Mouse (Mus musculus): ENCODE data around the gene Secisbp2l. TPM values are rescaled to one million over a fixed set of nuclear protein-coding genes. Genes with fewer than 3 reads are reported as not detected.

The Secisbp2l gene
- polyA plus RNA-seq, 1 experiment from 2014 or later: 4.0 TPM

DNA sequence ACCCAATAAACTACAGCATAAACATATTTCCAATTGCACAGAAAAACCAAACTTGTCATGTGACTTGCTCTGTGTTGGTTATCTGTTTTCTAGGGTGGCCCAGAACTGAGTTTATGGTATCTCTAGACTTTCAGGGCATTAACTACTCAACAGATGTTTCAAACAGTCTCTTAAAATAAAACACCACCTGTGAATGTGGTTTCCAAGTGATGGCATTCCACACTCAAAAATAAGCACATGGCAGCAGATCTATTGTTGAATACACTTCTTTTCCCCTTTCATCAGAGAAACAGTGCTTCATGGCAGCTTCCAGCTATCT, 46.7 kb downstream of the Secisbp2l start:
- ATAC-seq (ENCODE audit: low read depth): peak; percentile 40; the same call in 1 of the 2 replicates
- DNase-seq: no peak
- Histone ChIP-seq H3K4me3 (replicated peaks) (no peak overlapping the region), H3K4me1 (replicated peaks) (peaks cover 21% of the 10 kb centered on the region), H3K27me3 (peaks cover 15% of the 10 kb centered on the region; the same call in 1 of the 2 replicates), H3K27ac (no peak overlapping the region), H3K9ac (0 out of 2 replicates have a peak overlapping the region, but pooled peaks have one; percentile 33), H3K36me3 (peaks cover 16% of the 10 kb centered on the region), H3K9me3 (replicated peaks) (no peaks in the 10 kb centered on the region), H3K4me2 (no peak overlapping the region)

DNA sequence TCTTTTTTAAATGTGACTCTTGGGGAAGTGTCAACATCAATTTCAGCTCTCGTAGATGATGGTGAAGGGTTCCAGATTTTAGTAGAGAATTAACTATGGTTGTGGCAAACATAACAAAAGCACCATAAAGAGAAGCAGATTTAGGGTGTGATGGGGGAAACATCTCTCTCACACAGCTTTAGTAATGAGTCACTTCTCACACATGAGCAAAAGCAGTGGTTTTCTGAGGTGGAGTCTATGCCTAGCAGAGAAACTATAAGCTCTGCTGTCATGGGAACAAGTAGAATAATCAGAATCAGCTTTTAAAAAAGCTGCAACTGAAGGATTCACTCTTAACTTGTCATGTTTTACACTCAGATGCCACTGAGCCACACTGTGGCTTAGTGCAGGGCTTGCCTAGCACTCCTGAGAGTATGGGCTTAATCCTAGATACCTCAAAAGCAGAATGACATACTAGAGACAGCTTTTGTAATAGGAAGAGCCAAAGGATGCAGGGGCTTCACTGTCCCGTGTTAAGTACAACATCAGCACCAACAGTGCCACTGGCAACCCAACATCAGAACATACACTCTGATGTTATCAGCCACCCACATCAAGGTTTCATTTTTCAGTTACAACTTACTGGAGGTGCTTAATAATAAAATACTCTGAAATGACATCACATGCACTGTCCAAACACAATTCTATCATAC, 47.2 kb downstream of the Secisbp2l start:
- 53% methylated on average over 2 of the region's 2 CpGs for WGBS (ENCODE audit: insufficient replicate concordance)
- peaks cover 19% of the 10 kb centered on the region; the same call in 1 of the 2 replicates for H3K27me3 ChIP-seq
- H3K4me1 ChIP-seq (replicated peaks): peaks cover 21% of the 10 kb centered on the region
- no peak overlapping the region for H3K27ac ChIP-seq
- H3K4me2 ChIP-seq: no peak overlapping the region
- no peak overlapping the region for H3K4me3 ChIP-seq (replicated peaks)
- H3K36me3 ChIP-seq: peaks cover 12% of the 10 kb centered on the region
- ATAC-seq (ENCODE audit: low read depth): no peak
- no peak for DNase-seq
- H3K9me3 ChIP-seq (replicated peaks): no peaks in the 10 kb centered on the region
- no peak overlapping the region for H3K9ac ChIP-seq

DNA sequence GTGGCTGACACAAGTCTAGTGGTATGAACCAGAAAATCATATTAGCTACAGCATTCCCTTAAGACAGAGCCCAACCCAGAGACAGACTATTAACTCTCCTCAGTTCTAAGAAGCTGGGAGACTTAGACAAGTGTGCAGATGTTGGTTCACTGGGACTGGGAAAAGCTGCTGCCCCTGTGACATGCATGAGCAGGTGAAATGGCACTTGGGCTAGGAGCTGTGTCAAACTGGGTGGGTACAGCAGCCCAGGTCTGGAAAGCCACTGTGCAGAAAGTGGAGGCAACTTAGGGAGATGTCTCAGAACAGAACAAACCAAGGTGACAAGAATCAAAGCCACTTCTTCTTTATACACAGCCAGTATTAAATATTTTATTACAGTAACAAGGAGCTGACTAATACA, 47.9 kb downstream of the Secisbp2l start:
- peaks cover 19% of the 10 kb centered on the region; the same call in 1 of the 2 replicates for H3K27me3 ChIP-seq
- H3K36me3 ChIP-seq: peaks cover 6% of the 10 kb centered on the region; the same call in 1 of the 2 replicates
- no peak overlapping the region for H3K9ac ChIP-seq
- peaks cover 21% of the 10 kb centered on the region for H3K4me1 ChIP-seq (replicated peaks)
- no peaks in the 10 kb centered on the region for H3K9me3 ChIP-seq (replicated peaks)
- no peak overlapping the region for H3K4me3 ChIP-seq (replicated peaks)
- no peak overlapping the region for H3K4me2 ChIP-seq
- ATAC-seq (ENCODE audit: low read depth): no peak
- H3K27ac ChIP-seq: no peak overlapping the region
- no peak for DNase-seq

DNA sequence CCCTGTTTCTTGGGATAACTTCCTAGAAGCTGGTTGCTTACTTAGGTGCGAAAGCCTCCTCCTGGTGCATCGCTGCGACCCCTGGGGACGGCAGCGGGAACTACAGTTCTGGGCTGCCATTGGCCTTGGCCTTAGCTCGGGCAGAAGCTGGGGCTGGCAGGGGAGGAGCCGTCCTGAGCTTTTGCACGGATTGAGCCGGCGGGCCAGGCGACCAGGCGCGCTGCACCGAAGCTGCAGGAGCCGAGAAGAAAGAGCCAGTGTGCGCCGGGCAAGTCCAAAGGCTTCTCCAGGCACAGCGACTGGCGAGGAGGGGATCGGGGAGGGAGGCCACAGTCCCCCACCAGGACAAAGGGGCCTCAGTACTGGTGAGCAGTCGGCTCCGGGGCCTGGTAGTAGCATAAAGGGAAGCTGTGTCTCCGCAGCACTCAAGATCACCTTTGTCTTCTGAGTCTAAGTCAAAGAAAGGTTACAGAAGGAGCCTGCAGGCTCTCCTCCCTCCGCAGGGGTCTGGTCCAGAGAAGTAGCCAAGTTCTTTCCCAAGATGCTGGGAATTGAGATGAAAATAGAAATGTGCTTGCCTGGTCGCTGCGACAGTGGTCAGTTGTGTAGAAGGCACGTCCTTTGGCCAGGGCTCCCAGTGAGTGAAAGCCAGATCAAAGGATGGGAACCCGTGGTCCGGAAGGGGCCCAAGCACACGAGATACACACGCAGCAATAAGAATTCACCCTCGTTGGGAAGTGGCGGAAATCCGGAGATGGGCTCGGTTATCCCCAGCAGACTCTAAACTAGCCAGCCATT, 50.7 kb downstream of the Secisbp2l start:
- WGBS (ENCODE audit: insufficient replicate concordance): 8% methylated on average over 35 of the region's 35 CpGs
- Histone ChIP-seq H3K36me3 (no peaks in the 10 kb centered on the region), H3K4me1 (replicated peaks) (peaks cover 21% of the 10 kb centered on the region), H3K27ac (no peak overlapping the region), H3K4me3 (replicated peaks) (peak overlapping the region; percentile 43), H3K27me3 (peaks cover 41% of the 10 kb centered on the region), H3K9me3 (replicated peaks) (no peaks in the 10 kb centered on the region), H3K4me2 (peak overlapping the region; percentile 57), H3K9ac (0 out of 2 replicates have a peak overlapping the region, but pooled peaks have one; percentile 14)
- DNase-seq (peak; percentile 64), ATAC-seq (ENCODE audit: low read depth) (peak; percentile 75)

DNA sequence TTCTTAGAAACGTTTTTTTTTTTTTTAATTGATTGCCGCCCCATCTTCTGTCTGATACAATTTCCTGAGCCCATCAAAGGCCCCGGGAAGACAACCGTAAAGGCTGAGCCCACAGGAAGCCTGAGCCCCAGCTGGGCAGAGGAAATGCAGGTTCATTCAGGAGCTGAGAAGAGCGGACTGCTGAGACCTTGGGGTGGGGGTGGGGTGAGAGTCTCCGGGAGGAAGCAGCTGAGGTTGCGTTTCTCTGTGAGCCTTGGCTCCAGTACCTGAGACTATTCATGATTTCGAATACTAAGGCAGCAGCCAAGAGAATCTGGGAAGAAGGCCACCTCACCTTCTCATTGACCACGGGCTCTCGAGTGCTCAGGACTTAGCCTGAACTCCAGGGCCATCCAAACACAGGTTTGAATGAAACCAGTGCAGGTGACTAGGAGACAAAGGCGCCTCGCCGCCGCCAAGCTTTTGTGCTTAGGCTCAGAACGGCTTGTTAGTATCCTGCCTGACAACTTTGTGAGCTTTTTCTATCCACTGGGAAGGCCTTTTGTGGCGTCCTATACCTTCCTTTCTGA, 58.0 kb downstream of the Secisbp2l start:
- Histone ChIP-seq H3K36me3 (no peaks in the 10 kb centered on the region), H3K9ac (no peak overlapping the region), H3K27ac (no peak overlapping the region), H3K9me3 (replicated peaks) (no peaks in the 10 kb centered on the region), H3K4me2 (peak overlapping the region; percentile 68), H3K4me3 (replicated peaks) (peak overlapping the region; percentile 45), H3K4me1 (replicated peaks) (peaks cover 13% of the 10 kb centered on the region), H3K27me3 (peaks cover 91% of the 10 kb centered on the region)
- ATAC-seq (ENCODE audit: low read depth) (no peak), DNase-seq (no peak)
- WGBS (ENCODE audit: insufficient replicate concordance): 2% methylated on average over 16 of the region's 16 CpGs

DNA sequence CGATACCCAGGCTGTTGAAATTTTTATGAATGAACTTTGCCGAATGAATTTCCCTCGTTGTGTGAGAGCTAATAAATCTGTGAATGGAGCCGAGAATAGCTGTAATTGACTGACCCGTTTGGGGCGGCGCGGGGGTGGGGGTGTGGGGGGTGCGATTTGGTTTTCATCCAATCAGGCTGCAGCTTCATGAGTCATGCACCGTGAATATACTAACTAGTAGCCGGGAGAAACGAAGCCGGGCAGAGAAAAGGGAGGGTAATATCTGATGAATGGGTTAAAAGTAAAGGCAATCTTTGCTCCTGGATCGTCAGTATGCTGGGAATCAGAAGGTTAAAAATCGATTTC, 58.6 kb downstream of the Secisbp2l start, which contains the start of gene Shc4:
Gene Shc4, minus strand, starts transcription at position 63 of the 345 bp plus-strand sequence.
- Histone ChIP-seq H3K9me3 (replicated peaks) (no peaks in the 10 kb centered on the region), H3K9ac (no peak within 1 kb of the TSS; the same call in 1 of the 2 replicates), H3K4me2 (peak within 1 kb of the TSS; percentile 68), H3K36me3 (no peaks in the 10 kb centered on the region), H3K4me3 (replicated peaks) (peak within 1 kb of the TSS; percentile 45), H3K27ac (no peak within 1 kb of the TSS), H3K4me1 (replicated peaks) (peaks cover 13% of the 10 kb centered on the region), H3K27me3 (peaks cover 91% of the 10 kb centered on the region)
- no peak for DNase-seq
- under 1% methylated on average over 15 of the region's 15 CpGs for WGBS (ENCODE audit: insufficient replicate concordance)
- ATAC-seq (ENCODE audit: low read depth): 0 out of 2 replicates have a peak, but pooled peaks have one; percentile 29

DNA sequence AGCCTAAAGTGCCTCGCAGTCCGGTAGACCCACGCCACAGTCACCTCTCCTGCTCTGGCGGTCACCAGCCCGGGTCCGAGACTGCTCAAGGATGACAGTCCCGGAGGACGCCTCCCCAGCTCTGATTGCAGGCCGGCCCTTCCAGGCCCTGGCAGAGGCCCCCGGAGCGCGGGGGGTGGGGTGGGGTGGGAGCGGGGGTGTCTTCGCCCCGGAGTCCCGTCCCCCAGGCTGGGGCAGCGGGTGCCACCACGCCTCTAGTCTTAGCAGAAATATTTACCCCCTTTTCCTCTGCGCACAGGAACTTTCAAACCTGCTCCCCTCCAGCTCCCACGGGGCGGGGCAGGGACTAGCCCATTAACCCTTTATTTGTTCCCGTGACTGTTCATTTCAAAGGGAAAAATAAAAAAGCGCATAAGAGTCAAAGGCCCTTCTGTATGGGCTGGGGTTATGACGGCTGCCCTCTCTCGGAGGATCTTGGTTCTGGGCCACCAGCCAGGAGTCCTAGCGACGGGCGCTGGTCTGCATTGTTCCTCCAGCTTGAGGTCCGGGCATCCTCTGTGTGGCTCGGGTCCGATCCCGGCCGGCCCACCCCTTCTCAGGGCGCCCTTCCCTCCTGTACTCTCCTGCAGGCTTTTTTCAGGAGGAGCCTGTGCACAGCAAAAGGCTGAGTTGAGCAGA, 59.1 kb downstream of the Secisbp2l start:
- peak; percentile 56; the same call in 1 of the 2 replicates for ATAC-seq (ENCODE audit: low read depth)
- Histone ChIP-seq H3K9me3 (replicated peaks) (no peaks in the 10 kb centered on the region), H3K27ac (no peak overlapping the region), H3K4me3 (replicated peaks) (peak overlapping the region; percentile 45), H3K4me2 (peak overlapping the region; percentile 68), H3K27me3 (peaks cover 91% of the 10 kb centered on the region), H3K9ac (no peak overlapping the region; the same call in 1 of the 2 replicates), H3K4me1 (replicated peaks) (peaks cover 13% of the 10 kb centered on the region), H3K36me3 (no peaks in the 10 kb centered on the region)
- no peak for DNase-seq
- under 1% methylated on average over 33 of the region's 34 CpGs for WGBS (ENCODE audit: insufficient replicate concordance)

DNA sequence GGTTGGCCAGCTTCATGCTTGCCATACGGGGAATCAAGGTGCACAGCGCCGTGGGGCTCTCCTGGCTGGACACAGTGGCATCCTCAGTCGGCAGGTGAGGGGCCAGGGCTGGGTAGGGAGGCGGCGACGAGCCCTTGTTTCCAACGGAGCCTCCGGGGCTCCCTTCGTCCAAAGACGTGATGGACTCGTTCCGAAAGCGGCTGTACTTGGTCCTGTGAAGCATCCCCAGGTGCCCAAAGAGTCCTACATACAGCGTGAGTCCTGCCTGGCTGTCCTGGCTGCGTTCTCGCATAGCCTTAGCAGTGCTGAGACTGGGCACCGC, 59.6 kb downstream of the Secisbp2l start:
- Histone ChIP-seq H3K4me3 (replicated peaks) (peak overlapping the region; percentile 45), H3K9me3 (replicated peaks) (no peaks in the 10 kb centered on the region), H3K27me3 (peaks cover 86% of the 10 kb centered on the region), H3K4me1 (replicated peaks) (peaks cover 13% of the 10 kb centered on the region), H3K9ac (no peak overlapping the region; the same call in 1 of the 2 replicates), H3K36me3 (no peaks in the 10 kb centered on the region), H3K27ac (no peak overlapping the region), H3K4me2 (peak overlapping the region; percentile 68)
- WGBS (ENCODE audit: insufficient replicate concordance): 5% methylated on average over 18 of the region's 18 CpGs
- DNase-seq: no peak
- 0 out of 2 replicates have a peak, but pooled peaks have one; percentile 31 for ATAC-seq (ENCODE audit: low read depth)

DNA sequence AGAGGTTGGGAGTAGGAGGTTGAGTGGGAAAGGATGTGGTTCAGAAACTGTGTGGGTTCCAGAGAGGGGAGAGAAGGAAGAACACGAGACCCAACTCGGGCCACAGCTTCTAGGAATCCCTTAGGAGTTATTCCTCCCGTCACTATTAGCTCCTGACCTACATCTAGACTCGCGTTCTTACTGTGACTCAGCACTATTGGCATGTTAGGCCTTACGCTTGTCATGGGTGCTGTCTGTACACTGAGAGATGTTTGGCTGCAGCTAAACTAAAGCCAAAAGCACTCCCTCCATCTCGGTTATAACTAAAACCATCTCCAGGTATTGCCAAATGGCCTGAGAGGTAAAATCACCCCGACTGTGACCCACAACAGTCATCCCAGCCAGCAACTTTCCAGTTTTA, 66.1 kb downstream of the Secisbp2l start:
- WGBS (ENCODE audit: insufficient replicate concordance): 53% methylated on average over 8 of the region's 8 CpGs

DNA sequence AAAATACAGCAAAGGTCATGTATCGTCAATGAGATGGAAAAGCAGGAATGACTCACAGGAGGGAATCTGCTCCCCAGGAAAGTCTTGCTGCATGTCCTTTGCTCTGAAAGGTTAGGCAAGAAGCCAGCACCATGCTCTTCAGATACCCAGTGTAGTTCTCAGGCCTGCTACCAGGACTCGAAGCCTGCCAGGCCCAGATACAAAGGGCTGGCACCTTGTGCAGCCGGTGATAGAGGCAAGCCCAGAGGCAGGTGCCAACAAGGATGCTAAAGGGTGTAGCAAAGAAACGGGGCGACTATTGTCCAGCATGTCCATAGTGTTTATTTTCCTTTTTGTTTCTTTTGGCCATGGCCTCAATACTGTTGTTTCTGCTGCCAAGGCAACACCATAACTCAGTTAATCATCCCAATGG, 76.2 kb downstream of the Secisbp2l start:
- Histone ChIP-seq H3K4me2 (no peak overlapping the region), H3K4me3 (replicated peaks) (no peak overlapping the region), H3K36me3 (no peaks in the 10 kb centered on the region), H3K4me1 (replicated peaks) (no peaks in the 10 kb centered on the region), H3K9ac (no peak overlapping the region), H3K27ac (no peak overlapping the region), H3K27me3 (no peaks in the 10 kb centered on the region), H3K9me3 (replicated peaks) (no peaks in the 10 kb centered on the region)
- ATAC-seq (ENCODE audit: low read depth) (no peak), DNase-seq (no peak)
- WGBS (ENCODE audit: insufficient replicate concordance): 66% methylated on average over 5 of the region's 5 CpGs

More for the DNA sequence above, 66.1 kb downstream of the Secisbp2l start:
- Histone ChIP-seq H3K4me3 (replicated peaks) (no peak overlapping the region), H3K9ac (no peak overlapping the region), H3K27ac (no peak overlapping the region), H3K36me3 (no peaks in the 10 kb centered on the region), H3K27me3 (peaks cover 26% of the 10 kb centered on the region), H3K9me3 (replicated peaks) (no peaks in the 10 kb centered on the region), H3K4me1 (replicated peaks) (no peaks in the 10 kb centered on the region), H3K4me2 (no peak overlapping the region)
- no peak for DNase-seq
- ATAC-seq (ENCODE audit: low read depth): no peak

Measured in liver, embryonic 13.5 days (tissue).